Mouse (Mus musculus): ENCODE measurements around the gene Olfr1364. TPM values are rescaled to one million over a fixed set of nuclear protein-coding genes. Genes with fewer than 3 reads are reported as not detected.

The Olfr1364 gene
- polyA plus RNA-seq (2014; fragmentation: Nextera tagmentation; extraction: Ambion mirVana), result not detected in 2 replicates

DNA sequence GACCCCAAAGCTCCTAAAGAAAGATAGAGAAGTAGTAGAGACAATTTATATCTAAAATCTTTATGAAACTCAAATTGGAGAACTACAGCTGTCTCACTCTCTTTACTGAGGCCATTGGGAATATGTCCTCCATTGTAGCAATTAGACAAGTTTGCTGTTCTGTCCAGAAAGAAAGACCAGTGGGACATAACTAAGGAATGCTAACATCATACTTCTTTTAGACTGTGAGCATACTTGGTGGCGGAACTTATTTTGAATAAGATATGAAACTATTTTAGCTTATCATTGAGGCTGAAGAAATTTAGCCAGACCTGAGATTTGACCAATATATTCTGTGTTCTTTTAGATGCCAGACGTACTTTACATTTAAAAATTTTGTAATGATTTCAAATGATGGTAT lies at the start of gene Olfr1364:
TSS of gene Olfr1364 (minus strand) at position 101 of the 400 bp plus-strand sequence.
- ATAC-seq (ENCODE audit: insufficient number of reproducible peaks, insufficient read depth, low FRiP score, low read depth), result no peak
- H3K4me3 ChIP-seq (ENCODE audit: control insufficient read depth in 1 of 2, insufficient read depth in 1 of 2, low read depth in 1 of 2, low read length in 2 of 2), result no peak within 1 kb of the TSS
- H3K9me3 ChIP-seq (ENCODE audit: control insufficient read depth, low read length), result no peaks in the 10 kb centered on the region
- H3K4me1 ChIP-seq (ENCODE audit: control insufficient read depth in 2 of 2, insufficient read depth in 2 of 2, low read length in 2 of 2), result no peaks in the 10 kb centered on the region
- H3K36me3 ChIP-seq (ENCODE audit: control insufficient read depth, insufficient read depth, low read length), result no peaks in the 10 kb centered on the region
- H3K27me3 ChIP-seq (ENCODE audit: control insufficient read depth, insufficient read depth, low read length), result no peaks in the 10 kb centered on the region
- WGBS, result 77% methylated on average over 2 of the region's 2 CpGs
- no peak within 1 kb of the TSS for H3K4me2 ChIP-seq (ENCODE audit: low read length)
- no peak within 1 kb of the TSS for H3K27ac ChIP-seq (replicated peaks in 1 of 2; ENCODE audit: control insufficient read depth in 1 of 2, insufficient read depth in 1 of 2, low read depth in 2 of 2, low read length in 2 of 2)
- no peak within 1 kb of the TSS for H3K9ac ChIP-seq (ENCODE audit: low read length)

DNA sequence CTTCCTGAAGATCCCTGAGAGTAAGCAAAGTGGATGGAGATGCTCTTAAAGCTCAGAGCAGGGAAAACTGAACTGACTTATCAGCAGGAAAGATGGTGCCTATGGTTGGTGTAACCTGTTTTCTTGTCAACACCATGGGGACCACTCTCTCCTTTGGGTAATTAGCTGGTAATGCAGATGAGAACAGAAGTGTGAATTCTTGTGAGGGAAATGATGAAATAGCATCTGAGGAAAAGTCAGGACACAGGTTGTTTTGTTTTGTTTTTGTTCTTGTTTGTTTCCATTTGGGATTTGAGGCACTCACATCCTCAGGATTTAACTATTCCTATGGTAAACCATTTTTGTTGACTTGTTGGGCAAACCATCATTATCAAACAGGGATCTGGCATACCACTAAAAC lies 32.4 kb upstream of the Olfr1364 start, which contains the start of gene Olfr1362:
TSS of gene Olfr1362 (minus strand) at position 101 of the 400 bp plus-strand sequence.
- no peak within 1 kb of the TSS for H3K9ac ChIP-seq (ENCODE audit: low read length)
- no peaks in the 10 kb centered on the region for H3K27me3 ChIP-seq (ENCODE audit: control insufficient read depth, insufficient read depth, low read length)
- H3K4me3 ChIP-seq (ENCODE audit: control insufficient read depth in 1 of 2, insufficient read depth in 1 of 2, low read depth in 1 of 2, low read length in 2 of 2), result no peak within 1 kb of the TSS
- no peaks in the 10 kb centered on the region for H3K9me3 ChIP-seq (ENCODE audit: control insufficient read depth, low read length)
- no peak within 1 kb of the TSS for H3K4me2 ChIP-seq (ENCODE audit: low read length)
- ATAC-seq (ENCODE audit: insufficient number of reproducible peaks, insufficient read depth, low FRiP score, low read depth), result no peak
- no peaks in the 10 kb centered on the region for H3K4me1 ChIP-seq (ENCODE audit: control insufficient read depth in 2 of 2, insufficient read depth in 2 of 2, low read length in 2 of 2)
- H3K27ac ChIP-seq (replicated peaks in 1 of 2; ENCODE audit: control insufficient read depth in 1 of 2, insufficient read depth in 1 of 2, low read depth in 2 of 2, low read length in 2 of 2), result no peak within 1 kb of the TSS
- H3K36me3 ChIP-seq (ENCODE audit: control insufficient read depth, insufficient read depth, low read length), result no peaks in the 10 kb centered on the region

- Histone ChIP-seq H3K4me2 (ENCODE audit: low read length) (no peak overlapping the region), H3K4me1 (ENCODE audit: control insufficient read depth in 2 of 2, insufficient read depth in 2 of 2, low read length in 2 of 2) (no peaks in the 10 kb centered on the region), H3K9me3 (ENCODE audit: control insufficient read depth, low read length) (peaks cover 6% of the 10 kb centered on the region; the same call in 1 of the 2 replicates), H3K27ac (replicated peaks in 1 of 2; ENCODE audit: control insufficient read depth in 1 of 2, insufficient read depth in 1 of 2, low read depth in 2 of 2, low read length in 2 of 2) (no peak overlapping the region), H3K4me3 (ENCODE audit: control insufficient read depth in 1 of 2, insufficient read depth in 1 of 2, low read depth in 1 of 2, low read length in 2 of 2) (no peak overlapping the region), H3K9ac (ENCODE audit: low read length) (no peak overlapping the region), H3K36me3 (ENCODE audit: control insufficient read depth, insufficient read depth, low read length) (no peaks in the 10 kb centered on the region), H3K27me3 (ENCODE audit: control insufficient read depth, insufficient read depth, low read length) (no peaks in the 10 kb centered on the region)
- ATAC-seq (ENCODE audit: insufficient number of reproducible peaks, insufficient read depth, low FRiP score, low read depth), result no peak
- 40% methylated on average over 2 of the region's 2 CpGs for WGBS
Measured at GRCm38 (mm10) chr13:21591618-21592017, 10.1 kb upstream of the Olfr1364 start.

GRCm38 (mm10) chr13:21559793-21560192 lies 21.8 kb downstream of the Olfr1364 start, which contains the start of gene Olfr1535:
TSS of gene Olfr1535 (minus strand) at chr13:21559893.
- Histone ChIP-seq H3K4me3 (ENCODE audit: control insufficient read depth in 1 of 2, insufficient read depth in 1 of 2, low read depth in 1 of 2, low read length in 2 of 2) (no peak within 1 kb of the TSS), H3K9ac (ENCODE audit: low read length) (no peak within 1 kb of the TSS), H3K27ac (replicated peaks in 1 of 2; ENCODE audit: control insufficient read depth in 1 of 2, insufficient read depth in 1 of 2, low read depth in 2 of 2, low read length in 2 of 2) (no peak within 1 kb of the TSS), H3K4me1 (ENCODE audit: control insufficient read depth in 2 of 2, insufficient read depth in 2 of 2, low read length in 2 of 2) (no peaks in the 10 kb centered on the region), H3K9me3 (ENCODE audit: control insufficient read depth, low read length) (no peaks in the 10 kb centered on the region), H3K36me3 (ENCODE audit: control insufficient read depth, insufficient read depth, low read length) (no peaks in the 10 kb centered on the region), H3K27me3 (ENCODE audit: control insufficient read depth, insufficient read depth, low read length) (no peaks in the 10 kb centered on the region), H3K4me2 (ENCODE audit: low read length) (no peak within 1 kb of the TSS)
- no peak for ATAC-seq (ENCODE audit: insufficient number of reproducible peaks, insufficient read depth, low FRiP score, low read depth)
- 51% methylated on average over 1 of the region's 1 CpGs for WGBS

DNA sequence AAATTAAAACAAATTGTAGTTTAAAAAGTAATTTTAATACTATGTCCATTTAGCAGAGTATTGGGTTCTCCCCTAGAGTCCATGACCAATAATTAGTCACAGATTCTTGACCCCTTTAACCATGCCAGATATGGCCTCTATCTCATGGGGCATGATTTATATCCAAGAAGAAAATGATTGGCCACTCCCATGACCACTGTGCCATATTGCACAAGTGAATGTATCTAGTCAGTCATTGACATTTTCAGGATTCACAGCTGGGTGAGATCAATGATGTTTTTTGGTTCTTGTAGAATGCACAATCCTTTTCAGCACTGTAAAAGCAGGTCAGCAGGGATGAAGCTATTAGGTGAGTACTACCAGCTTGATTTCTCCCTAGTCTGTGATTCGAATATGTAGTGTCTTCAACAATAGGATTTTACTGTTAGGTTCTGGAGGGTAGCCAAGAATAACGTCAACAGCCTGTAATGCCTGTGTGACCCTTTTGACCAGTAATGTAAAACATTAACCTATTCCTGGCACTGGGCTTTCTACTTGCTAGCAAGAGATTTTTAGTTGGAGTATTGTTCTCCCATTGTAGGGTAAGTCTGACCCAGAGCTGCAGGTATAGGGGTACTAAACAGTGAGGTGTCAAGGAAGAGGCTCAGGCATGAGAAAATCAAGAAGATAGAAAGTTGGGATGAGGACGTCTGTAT lies 31.0 kb downstream of the Olfr1364 start:
- Histone ChIP-seq H3K9me3 (ENCODE audit: control insufficient read depth, low read length) (no peaks in the 10 kb centered on the region), H3K4me3 (ENCODE audit: control insufficient read depth in 1 of 2, insufficient read depth in 1 of 2, low read depth in 1 of 2, low read length in 2 of 2) (no peak overlapping the region), H3K4me1 (ENCODE audit: control insufficient read depth in 2 of 2, insufficient read depth in 2 of 2, low read length in 2 of 2) (no peaks in the 10 kb centered on the region), H3K27me3 (ENCODE audit: control insufficient read depth, insufficient read depth, low read length) (no peaks in the 10 kb centered on the region), H3K9ac (ENCODE audit: low read length) (no peak overlapping the region), H3K36me3 (ENCODE audit: control insufficient read depth, insufficient read depth, low read length) (no peaks in the 10 kb centered on the region), H3K27ac (replicated peaks in 1 of 2; ENCODE audit: control insufficient read depth in 1 of 2, insufficient read depth in 1 of 2, low read depth in 2 of 2, low read length in 2 of 2) (no peak overlapping the region), H3K4me2 (ENCODE audit: low read length) (no peak overlapping the region)
- WGBS, result 34% methylated on average over 3 of the region's 3 CpGs
- ATAC-seq (ENCODE audit: insufficient number of reproducible peaks, insufficient read depth, low FRiP score, low read depth), result no peak

- 87% methylated on average over 3 of the region's 3 CpGs for WGBS
- Histone ChIP-seq H3K4me3 (ENCODE audit: control insufficient read depth in 1 of 2, insufficient read depth in 1 of 2, low read depth in 1 of 2, low read length in 2 of 2) (no peak overlapping the region), H3K27ac (replicated peaks in 1 of 2; ENCODE audit: control insufficient read depth in 1 of 2, insufficient read depth in 1 of 2, low read depth in 2 of 2, low read length in 2 of 2) (no peak overlapping the region), H3K4me1 (ENCODE audit: control insufficient read depth in 2 of 2, insufficient read depth in 2 of 2, low read length in 2 of 2) (no peaks in the 10 kb centered on the region), H3K4me2 (ENCODE audit: low read length) (no peak overlapping the region), H3K9me3 (ENCODE audit: control insufficient read depth, low read length) (no peaks in the 10 kb centered on the region), H3K36me3 (ENCODE audit: control insufficient read depth, insufficient read depth, low read length) (no peaks in the 10 kb centered on the region), H3K27me3 (ENCODE audit: control insufficient read depth, insufficient read depth, low read length) (no peaks in the 10 kb centered on the region), H3K9ac (ENCODE audit: low read length) (no peak overlapping the region)
- no peak for ATAC-seq (ENCODE audit: insufficient number of reproducible peaks, insufficient read depth, low FRiP score, low read depth)
Measured at GRCm38 (mm10) chr13:21549487-21549886, 32.1 kb downstream of the Olfr1364 start.

DNA sequence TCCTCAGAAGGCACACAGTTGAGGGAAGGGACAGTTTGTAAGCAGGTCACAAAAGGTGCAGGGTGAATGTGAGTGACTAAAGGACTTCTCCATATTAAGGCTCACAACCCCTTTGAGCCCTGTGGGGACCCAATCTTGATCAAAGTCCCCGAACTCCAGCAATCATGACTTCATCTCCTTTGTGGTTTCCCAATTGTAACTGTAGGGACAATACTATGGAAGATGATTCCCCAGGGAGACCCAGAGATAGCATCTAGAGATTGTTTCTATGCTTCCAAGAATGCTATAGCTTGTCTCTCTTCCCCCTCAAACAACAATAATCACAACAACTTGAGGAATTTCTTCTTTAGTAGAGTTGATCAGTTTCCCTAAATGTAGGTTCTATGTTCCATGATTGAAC lies 38.9 kb downstream of the Olfr1364 start, which contains the start of gene Olfr1366:
TSS of gene Olfr1366 (minus strand) at position 101 of the 400 bp plus-strand sequence.
- Histone ChIP-seq H3K4me2 (ENCODE audit: low read length) (no peak within 1 kb of the TSS), H3K27me3 (ENCODE audit: control insufficient read depth, insufficient read depth, low read length) (no peaks in the 10 kb centered on the region), H3K9me3 (ENCODE audit: control insufficient read depth, low read length) (no peaks in the 10 kb centered on the region), H3K4me3 (ENCODE audit: control insufficient read depth in 1 of 2, insufficient read depth in 1 of 2, low read depth in 1 of 2, low read length in 2 of 2) (no peak within 1 kb of the TSS), H3K4me1 (ENCODE audit: control insufficient read depth in 2 of 2, insufficient read depth in 2 of 2, low read length in 2 of 2) (no peaks in the 10 kb centered on the region), H3K36me3 (ENCODE audit: control insufficient read depth, insufficient read depth, low read length) (no peaks in the 10 kb centered on the region), H3K27ac (replicated peaks in 1 of 2; ENCODE audit: control insufficient read depth in 1 of 2, insufficient read depth in 1 of 2, low read depth in 2 of 2, low read length in 2 of 2) (no peak within 1 kb of the TSS), H3K9ac (ENCODE audit: low read length) (no peak within 1 kb of the TSS)
- WGBS, result 50% methylated on average over 1 of the region's 1 CpGs
- no peak for ATAC-seq (ENCODE audit: insufficient number of reproducible peaks, insufficient read depth, low FRiP score, low read depth)
